Mouse (Mus musculus): ENCODE results near the gene Actn2. TPM values are rescaled to one million over a fixed set of nuclear protein-coding genes. Genes with fewer than 3 reads are reported as not detected.

Gene Actn2
- polyA plus RNA-seq, 1 experiment: not detected

- TF ChIP-seq GATA1 (IDR thresholded peaks at IDR 0.05; ENCODE audit: low read length): no peak
Measured at GRCm38 (mm10) chr13:12328392-12328791, 12.2 kb downstream of the Actn2 start.

GRCm38 (mm10) chr13:12327577-12327976 lies 13.0 kb downstream of the Actn2 start:
- no peak for TF ChIP-seq GATA1 (IDR thresholded peaks at IDR 0.05; ENCODE audit: low read length)

- TF ChIP-seq GATA1 (IDR thresholded peaks at IDR 0.05; ENCODE audit: low read length): no peak
Measured at GRCm38 (mm10) chr13:12323076-12323625, 17.4 kb downstream of the Actn2 start.

- no peak for TF ChIP-seq GATA1 (IDR thresholded peaks at IDR 0.05; ENCODE audit: low read length)
Measured at GRCm38 (mm10) chr13:12320148-12320547, 20.4 kb downstream of the Actn2 start.

- TF ChIP-seq GATA1 (IDR thresholded peaks at IDR 0.05; ENCODE audit: low read length): no peak
Measured at GRCm38 (mm10) chr13:12318017-12318416, 22.5 kb downstream of the Actn2 start.

- no peak for TF ChIP-seq GATA1 (IDR thresholded peaks at IDR 0.05; ENCODE audit: low read length)
Measured at GRCm38 (mm10) chr13:12317191-12317765, 23.3 kb downstream of the Actn2 start.

- no peak for TF ChIP-seq GATA1 (IDR thresholded peaks at IDR 0.05; ENCODE audit: low read length)
Measured at GRCm38 (mm10) chr13:12314173-12314572, 26.4 kb downstream of the Actn2 start.

- TF ChIP-seq GATA1 (IDR thresholded peaks at IDR 0.05; ENCODE audit: low read length): no peak
Measured at GRCm38 (mm10) chr13:12311930-12312492, 28.5 kb downstream of the Actn2 start.

GRCm38 (mm10) chr13:12311371-12311770 lies 29.2 kb downstream of the Actn2 start:
- no peak for TF ChIP-seq GATA1 (IDR thresholded peaks at IDR 0.05; ENCODE audit: low read length)

GRCm38 (mm10) chr13:12309446-12309845 lies 31.1 kb downstream of the Actn2 start:
- TF ChIP-seq GATA1 (IDR thresholded peaks at IDR 0.05; ENCODE audit: low read length): no peak

- TF ChIP-seq GATA1 (IDR thresholded peaks at IDR 0.05; ENCODE audit: low read length): no peak
Measured at GRCm38 (mm10) chr13:12308878-12309277, 31.7 kb downstream of the Actn2 start.

- TF ChIP-seq GATA1 (IDR thresholded peaks at IDR 0.05; ENCODE audit: low read length): no peak
Measured at GRCm38 (mm10) chr13:12308473-12308872, 32.1 kb downstream of the Actn2 start.

GRCm38 (mm10) chr13:12307286-12307685 lies 33.3 kb downstream of the Actn2 start:
- TF ChIP-seq GATA1 (IDR thresholded peaks at IDR 0.05; ENCODE audit: low read length): no peak

- no peak for TF ChIP-seq GATA1 (IDR thresholded peaks at IDR 0.05; ENCODE audit: low read length)
Measured at GRCm38 (mm10) chr13:12305540-12305939, 35.0 kb downstream of the Actn2 start.

GRCm38 (mm10) chr13:12304991-12305390 lies 35.6 kb downstream of the Actn2 start:
- TF ChIP-seq GATA1 (IDR thresholded peaks at IDR 0.05; ENCODE audit: low read length): no peak

- no peak for TF ChIP-seq GATA1 (IDR thresholded peaks at IDR 0.05; ENCODE audit: low read length)
Measured at GRCm38 (mm10) chr13:12297777-12298176, 42.8 kb downstream of the Actn2 start.

GRCm38 (mm10) chr13:12296701-12297100 lies 43.9 kb downstream of the Actn2 start:
- TF ChIP-seq GATA1 (IDR thresholded peaks at IDR 0.05; ENCODE audit: low read length): no peak

Measured in G1E-ER4 (cell line).